Mouse (Mus musculus): Measurements from ENCODE around the gene Ggnbp2.

Ggnbp2 gene

DNA sequence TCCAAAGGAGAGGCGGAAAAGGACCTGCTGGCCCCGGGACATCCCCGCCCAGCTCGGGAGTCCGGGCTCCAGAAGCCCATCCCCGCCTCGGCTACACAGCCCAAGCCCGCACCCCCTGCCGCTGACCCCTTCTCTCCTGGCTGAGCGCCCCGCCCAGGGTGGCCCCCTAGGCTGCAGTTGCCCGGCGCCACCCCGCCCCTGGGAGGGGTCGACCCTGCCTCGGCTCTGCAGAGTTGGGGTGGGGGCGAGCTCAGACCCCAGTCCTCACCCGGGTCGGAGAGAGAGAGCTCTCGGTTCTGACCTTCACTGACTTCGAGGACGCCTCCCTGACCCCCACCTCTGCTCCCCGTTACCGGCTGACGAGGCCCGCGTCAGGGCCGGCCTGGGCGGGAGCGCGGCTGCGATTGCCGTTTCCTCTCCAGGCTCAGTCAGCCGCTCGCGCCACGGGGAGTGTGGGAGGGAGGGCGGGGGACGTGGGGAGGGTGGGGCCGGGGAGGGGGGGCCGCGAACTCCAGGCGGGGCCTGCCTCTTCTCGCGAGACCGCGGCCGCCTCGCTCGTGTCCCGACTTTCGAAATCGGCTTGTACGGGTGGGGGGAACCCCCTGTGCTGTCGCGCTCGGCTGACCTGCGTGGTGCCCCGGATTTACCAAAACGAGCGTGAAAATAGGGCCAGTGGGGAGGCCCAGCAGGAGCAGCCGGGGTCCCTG is at the start of gene Ggnbp2:
Gene Ggnbp2 (minus strand): TSS at position 481 of the 707 bp plus-strand sequence.
- peak; percentile 89 for DNase-seq

DNA sequence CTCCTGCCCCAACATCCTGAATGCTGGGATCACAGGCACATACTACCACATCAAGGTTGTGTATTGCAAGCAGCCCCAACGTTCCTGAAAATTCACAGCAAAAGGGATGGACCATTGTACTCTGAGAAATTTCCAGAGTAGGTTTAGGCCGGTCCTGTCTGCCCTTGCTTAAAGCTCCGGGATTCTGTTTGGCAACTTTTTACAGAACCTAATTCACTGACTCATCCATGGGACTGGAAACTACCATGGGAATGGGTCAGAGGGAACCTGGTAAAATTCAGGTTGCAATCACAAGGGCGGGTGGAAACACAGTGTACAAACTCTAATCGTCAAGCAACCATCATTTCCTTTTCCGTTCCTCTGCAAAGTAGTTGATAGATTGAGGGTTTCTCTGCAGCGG is 49.3 kb upstream of the Ggnbp2 start:
- DNase-seq: no peak

DNA sequence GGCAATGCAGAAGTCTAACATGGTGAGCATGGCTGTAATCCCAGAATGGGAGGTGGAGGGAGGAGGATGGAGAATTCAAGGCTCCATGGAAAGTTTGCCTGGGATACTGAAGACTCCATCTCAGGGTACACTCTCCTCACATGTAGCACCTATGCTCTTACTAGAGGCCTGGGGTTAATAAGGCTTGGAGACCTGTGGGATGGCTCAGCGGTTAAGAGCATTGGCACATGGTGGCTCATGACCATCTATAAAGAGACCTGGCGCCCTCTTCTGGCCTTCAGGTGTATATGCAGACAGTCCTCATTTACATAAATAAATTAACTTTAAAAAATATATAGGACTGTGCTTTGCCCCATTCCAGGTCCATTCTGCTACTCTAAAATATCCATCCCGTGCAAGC is 48.7 kb upstream of the Ggnbp2 start:
- peak in 1 of 2 experiments; percentile 40 for DNase-seq

DNA sequence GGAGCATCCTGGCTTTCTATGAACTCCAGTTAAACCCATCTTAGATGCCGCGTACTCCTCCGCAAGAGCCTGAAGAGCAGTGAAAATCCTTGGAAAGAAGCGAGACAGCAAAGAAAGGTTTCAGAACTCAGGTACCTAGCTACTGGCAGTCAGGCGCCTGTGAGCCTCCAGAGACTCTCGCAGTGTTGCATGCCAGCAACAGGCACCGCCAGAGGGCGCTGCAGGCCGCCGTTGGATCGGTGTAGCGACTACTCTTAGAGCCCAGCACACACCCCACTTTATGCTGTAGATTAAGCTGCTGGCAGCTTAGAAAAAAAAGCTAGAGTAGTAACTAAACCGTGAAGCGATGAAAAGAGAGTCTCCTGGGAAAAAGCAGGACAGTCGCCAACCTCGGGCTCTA is 47.8 kb upstream of the Ggnbp2 start:
- DNase-seq: peak; percentile 65 to 92

DNA sequence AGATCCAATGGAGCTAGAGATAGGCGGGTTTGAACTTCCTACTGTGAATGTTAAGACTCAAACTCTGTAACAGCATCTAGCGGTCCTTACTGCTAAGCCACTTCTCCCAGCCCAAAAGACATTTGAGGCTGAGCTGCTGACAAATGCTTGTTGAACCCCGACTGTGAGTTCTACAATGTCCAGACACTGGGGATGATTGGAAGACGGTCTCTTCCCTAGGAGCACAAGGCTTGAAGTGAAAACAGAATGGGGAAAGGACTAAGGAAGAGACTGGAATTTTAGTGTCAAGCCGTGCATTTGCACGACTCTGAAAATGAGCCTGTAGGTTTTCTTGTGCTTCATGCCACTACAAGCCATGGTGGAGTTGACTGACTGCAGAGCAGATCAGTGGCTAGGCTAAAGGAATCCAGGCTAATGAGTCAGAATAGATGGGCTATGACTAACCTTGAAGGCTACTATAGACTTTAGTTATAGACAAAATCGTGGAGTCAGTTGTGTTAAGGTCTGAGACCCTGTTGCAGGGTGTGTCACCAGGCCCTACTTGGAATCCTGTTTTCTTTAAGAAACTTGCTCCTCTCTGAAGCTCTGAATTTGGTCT is 46.2 kb upstream of the Ggnbp2 start:
- no peak for DNase-seq

DNA sequence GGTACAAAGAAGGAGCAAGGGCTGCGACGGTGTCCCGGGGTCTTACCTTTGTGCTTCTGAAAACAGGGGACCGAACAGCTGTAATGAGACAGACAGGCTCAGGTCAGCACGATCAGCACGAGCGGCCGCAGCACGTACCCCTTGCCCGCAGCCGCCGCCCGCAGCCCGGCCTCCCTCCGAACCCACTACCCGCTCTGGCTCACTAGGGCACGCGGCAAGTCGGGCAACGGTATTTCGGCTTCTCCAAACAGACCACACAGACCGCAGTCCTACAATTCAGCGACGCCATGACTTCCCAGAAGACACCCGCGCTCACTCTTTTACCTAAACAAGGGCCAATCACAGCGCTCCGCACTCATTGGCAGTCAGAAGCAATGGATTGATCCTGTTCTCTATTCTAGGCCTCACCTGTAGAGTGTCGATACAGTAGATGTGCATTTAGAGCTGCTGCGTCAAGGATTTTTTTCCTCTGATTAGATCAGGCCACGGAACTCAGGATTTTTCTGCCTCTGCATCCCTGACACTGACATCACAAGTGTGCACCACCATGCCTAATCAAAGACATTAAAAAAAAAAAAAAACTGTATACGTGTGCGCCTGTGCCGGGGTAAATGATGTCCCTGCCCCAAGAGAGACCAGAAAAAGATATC is 45.6 kb upstream of the Ggnbp2 start, which contains the start of gene Znhit3:
Gene Znhit3 (minus strand): TSS at position 314 of the 650 bp plus-strand sequence.
- DNase-seq: peak; percentile 86 to 92

DNA sequence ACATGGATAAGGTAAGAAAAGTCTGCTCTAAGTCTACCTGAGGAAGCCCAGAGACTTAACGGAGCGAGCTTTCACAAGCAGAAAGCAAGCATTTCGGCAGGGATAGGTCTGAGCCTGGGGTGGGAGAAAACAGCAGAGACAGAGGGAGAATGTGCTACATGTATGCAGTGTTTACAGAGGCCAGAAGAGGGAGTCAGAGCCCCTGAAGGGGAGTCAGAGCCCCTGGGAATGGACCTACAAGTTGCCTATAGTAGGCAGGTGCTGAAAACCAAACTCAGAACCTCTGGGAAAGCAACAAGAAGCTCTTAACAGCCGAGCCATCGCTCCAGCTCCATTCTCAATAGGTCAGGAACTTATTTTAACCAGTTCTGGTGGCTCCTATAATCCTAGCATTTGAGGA is 44.1 kb upstream of the Ggnbp2 start:
- DNase-seq: no peak

DNA sequence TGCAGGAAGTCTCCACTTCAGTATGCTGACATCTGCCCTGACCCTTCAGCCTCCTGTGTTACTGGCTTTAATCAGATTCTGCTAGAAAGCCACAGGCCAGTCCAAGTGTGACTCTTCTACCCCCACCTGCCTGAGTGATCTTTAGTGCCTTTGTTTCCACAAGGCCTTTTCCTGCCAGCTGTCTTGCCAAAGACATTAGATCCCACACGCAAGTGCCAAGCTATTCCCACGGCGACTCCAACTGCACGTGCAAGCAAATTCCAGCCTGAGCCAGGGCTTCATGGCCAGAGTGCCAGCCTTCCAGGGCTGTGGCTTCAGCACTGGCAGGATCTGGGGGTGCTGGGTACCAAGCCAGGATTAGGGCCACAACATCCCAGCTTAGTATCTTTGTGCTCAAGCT is 39.8 kb upstream of the Ggnbp2 start:
- DNase-seq: no peak

DNA sequence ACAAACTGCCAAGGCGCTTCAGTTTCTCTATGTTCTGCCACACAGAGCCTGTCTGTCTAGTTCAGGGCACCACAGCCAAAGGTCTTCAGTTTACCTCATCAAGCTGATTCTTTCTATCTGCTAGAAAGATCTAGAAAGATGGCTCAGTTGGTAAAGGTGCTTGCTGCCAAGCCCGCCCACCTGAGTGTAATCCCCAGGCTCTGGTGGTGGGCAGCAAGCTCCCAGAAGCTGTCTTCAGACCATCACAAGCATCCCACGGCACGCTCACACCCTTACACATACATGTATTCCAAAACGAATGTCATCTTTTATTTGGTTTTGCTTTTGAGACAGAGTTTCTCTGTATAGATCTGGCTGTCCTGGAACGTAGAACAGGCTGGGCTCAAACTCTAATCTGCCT is 37.9 kb upstream of the Ggnbp2 start:
- no peak for DNase-seq

DNA sequence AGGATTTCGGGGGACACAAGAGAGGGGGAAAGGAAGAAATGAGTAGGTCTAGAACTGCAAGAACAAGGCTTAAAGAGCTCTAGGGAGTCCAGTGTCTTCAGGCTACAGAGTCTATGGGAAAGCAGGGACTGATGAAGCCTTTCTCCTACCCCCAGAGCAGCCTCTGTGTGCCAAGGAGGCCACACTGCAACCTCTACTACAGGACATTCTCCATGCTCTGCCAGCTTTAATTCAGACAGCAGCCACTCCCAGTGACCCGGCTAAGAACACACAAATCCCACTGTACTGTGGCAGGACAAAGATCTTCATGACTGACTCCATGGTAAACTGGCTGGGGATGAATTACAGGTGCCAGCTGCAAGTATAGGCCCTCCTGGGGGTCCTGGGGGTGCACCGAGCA is 36.5 kb upstream of the Ggnbp2 start:
- DNase-seq: no peak

DNA sequence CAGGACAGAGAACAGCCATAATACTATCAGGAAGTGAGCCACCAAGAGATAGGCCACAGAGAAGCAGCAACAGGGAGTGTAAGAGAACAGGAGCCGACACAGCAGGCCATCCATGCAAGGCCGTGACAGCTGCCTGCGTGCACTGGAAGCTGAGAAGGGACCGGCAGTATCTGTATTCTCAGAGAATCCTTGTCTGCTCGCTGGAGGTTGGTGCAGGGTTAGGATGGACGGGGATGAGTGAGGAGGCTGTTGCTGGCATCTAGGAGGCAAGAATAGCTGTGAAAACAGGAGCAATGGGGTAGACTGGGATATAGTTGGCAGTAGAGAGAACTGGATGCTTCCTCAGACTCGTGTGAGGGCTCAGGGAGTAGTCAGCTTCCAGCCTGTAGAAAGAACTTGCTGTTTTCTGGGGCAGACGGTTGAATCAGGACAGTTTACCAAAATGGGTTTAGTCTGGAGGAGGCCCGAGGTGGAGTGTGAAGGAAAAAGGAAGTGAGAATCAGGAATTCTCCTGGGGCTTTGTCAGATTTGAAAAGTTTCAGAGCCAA is 34.1 kb upstream of the Ggnbp2 start:
- no peak for DNase-seq

DNA sequence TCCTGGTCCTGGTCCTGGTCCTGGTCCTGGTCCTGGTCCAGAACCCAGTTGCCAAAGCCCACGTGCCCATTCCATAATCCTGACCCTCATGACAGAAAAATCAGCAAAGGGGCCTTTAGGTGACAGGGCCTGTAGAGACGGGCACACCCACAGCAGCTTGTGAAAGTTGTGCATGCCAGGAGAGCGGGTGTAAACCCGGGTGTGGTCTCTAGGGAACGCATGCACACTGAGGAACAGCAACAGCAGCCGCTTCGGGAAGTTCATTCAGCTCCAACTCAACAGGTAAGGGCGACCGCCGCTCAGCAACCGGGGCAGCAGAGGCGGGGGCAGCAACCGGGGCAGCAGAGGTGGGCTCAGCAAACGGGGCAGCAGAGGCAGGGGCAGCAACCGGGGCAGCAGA is 22.5 kb upstream of the Ggnbp2 start:
- no peak for DNase-seq

DNA sequence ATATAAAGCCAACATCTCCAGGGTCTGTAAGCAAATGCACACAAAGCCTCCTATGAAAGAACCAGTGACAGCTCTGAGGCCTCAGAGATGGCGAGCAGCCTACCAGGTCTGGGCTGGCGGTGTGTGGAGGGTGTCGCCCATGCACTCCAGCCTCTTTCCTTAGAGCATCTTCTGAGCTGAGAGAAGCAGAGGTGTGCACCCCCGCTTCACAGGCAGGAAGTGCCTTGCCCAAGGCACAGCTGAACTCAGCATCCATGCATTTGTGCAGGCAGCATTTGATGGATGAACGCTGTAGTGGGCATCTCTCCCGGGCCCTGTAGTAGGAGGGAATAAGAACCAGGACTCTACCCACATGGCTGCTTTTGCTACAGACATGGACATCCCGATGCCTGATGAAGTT is 21.1 kb upstream of the Ggnbp2 start:
- DNase-seq: no peak

DNA sequence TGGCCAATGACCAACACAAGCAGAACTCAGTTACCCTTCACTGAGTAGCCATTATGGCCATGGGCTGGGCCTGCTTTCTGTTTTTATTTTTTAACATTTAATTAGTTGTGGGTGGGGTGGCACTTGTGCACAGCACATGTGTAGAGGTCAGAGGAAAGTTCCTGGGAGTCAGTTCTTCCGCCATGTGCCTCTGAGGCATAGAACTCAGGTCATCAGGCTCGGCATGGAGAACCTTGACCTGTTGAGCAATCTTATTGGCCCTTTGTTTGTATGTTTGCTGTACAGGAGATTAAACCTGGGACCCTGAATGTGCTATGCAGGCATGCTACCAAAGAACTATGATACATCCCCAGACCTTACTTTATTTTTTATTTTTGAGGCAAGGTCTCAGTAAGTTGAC is 18.9 kb upstream of the Ggnbp2 start:
- DNase-seq: no peak

DNA sequence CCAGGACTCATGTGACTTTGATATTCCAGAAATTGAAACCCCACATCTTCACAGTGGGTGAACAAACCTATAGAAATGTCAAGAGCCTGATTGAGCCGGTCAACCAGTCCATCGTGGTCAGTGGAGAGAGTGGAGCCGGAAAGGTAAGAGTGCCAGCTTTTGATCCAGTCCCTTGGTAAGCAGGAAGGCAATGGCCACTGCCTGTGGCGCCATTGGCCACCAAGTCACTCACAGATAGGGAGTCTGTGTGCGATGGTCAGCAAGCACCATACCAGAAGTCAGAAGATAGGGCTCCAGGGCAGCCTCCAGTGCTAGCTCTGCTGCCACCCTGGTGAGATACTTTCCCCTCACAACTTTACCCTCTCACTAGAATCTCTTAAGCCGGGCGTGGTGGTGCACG is 17.4 kb upstream of the Ggnbp2 start:
- no peak for DNase-seq

DNA sequence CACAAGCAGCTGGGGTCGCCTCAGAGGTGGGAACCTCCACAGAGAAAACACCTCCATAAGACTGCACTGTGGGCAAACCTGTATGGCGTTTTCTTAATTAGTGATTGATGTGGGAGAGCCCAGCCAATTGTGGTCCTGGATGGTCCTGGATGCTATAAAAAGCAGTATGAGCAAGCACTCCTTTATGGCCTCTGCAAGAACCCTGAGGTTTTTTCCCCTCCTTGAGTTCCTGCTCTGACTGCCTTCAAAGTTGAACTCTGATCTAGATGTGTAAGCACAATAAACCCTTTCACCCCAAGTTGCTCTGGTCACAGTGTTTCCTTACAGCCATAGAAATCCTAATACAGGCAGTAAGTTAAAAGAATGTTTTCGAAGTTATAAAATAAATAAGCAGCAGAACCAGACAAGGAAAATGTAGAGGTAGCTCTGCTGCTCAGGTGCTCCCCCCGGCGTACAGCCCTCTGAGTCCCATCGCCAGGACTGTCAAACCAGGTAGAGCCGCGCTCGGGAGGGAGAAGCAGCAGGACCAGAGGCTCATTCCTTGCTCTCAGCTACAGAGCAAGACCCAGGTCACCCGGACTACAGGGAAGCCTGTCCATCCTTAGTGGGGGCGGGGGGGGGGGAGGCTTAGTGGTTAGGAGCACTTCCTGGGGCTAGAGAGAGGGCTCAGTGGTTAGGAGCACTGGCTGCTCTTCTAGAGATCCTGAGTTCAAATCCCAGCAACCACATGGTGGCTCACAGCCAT is 16.3 kb upstream of the Ggnbp2 start:
- DNase-seq: peak in 1 of 2 experiments; percentile 34

DNA sequence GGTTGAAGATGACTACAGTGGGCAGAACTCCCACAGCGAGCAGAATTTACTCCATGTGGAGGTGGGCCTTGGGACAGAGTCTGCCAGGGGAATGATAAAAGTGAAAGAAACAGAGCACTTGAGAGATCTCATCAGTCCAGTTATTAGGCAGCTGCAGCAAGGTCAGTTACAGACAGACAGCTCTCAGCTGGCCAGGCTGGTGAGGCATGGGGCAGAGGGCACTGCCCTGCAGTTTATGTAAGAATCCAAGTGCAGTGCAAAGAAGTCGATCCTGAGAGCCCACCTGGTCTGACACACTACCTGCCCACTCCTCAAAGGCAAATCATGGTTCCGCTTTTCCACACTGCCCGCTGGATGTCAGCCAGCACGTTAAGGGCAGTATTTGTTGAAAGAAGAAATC is 15.6 kb upstream of the Ggnbp2 start:
- DNase-seq: peak; percentile 44 to 58

DNA sequence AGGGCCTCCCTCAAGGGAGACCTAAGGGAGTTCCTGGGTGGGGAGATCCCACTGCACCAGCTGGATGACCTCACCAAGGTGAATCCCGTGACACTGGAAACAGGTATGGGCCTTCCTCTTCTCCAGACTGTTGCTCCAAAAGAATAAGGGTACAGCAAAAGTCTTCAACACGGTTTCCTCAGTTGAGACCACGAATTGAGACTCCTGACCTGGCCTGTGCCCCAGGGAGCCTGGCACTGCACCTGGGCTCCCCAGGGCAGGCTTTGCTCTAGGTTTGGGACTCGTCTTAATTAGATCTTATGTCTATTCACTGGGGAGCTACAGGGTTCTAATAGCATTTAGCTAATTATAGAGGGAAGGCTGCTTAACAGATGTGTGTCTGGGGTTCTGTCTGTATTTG is 14.6 kb upstream of the Ggnbp2 start:
- no peak for DNase-seq

DNA sequence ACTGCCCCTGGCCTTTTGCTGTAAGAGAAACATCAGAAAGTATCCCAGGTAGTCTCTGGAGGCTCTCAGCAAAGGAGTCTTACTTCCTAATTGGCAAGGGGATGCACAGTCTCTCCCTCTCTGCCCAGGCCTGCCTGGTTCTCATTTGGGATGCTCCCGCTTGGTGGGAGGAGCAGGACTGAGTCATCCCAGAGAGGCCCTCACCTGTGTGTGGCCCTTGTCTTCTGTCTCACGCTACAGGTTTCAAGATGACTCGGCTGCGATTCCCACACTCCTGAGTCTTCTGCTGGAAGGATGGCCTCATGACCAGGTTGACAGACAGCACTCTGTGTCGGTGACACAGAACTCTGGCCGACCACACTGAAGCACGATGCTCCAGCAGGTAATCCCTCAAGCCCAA is 11.7 kb upstream of the Ggnbp2 start:
- no peak for DNase-seq

DNA sequence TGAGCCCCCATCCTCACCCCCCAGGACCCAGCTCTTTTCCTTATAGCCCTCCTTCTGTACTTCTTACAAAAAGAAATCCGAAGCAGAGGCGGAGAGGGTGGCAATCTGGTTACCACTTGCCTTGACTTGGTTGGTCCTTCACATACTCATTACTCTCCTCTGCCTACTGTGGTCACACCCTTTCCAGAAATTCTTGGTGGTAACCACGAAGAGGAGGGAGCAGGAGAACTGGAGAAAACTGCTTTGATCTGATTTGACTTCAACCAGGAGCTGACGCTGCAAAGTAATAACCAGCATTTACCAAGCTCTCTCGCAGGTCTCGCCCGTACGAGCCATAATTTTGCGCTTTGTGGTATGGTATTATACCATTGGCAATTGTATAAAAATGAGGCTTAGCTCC is 10.4 kb upstream of the Ggnbp2 start:
- DNase-seq: peak in 1 of 2 experiments; percentile 22

DNA sequence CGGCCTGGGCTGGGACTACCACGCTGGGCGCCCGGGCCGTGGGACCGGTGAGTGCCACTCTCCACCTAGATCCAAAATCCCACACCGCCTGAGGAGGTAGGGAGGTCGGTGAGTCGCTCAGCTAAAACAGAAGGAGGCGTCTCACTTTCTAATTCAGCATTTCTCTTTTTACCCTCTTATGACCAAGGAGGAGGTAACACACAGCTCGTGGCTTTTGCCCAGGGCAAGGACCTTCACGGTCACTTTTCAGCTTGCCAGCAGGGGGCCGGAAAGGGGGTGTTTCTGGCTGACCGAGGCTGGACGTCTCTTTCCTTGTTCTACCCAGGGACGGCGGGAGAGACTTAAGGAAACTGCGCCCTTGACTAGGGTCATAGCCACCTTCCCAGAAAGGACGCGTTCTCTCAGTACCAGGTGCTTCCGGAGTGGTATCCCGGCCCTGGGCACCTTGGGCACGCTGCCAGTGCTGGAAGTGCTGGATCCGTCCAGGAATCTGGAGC is 9.9 kb upstream of the Ggnbp2 start:
- peak; percentile 71 to 74 for DNase-seq

DNA sequence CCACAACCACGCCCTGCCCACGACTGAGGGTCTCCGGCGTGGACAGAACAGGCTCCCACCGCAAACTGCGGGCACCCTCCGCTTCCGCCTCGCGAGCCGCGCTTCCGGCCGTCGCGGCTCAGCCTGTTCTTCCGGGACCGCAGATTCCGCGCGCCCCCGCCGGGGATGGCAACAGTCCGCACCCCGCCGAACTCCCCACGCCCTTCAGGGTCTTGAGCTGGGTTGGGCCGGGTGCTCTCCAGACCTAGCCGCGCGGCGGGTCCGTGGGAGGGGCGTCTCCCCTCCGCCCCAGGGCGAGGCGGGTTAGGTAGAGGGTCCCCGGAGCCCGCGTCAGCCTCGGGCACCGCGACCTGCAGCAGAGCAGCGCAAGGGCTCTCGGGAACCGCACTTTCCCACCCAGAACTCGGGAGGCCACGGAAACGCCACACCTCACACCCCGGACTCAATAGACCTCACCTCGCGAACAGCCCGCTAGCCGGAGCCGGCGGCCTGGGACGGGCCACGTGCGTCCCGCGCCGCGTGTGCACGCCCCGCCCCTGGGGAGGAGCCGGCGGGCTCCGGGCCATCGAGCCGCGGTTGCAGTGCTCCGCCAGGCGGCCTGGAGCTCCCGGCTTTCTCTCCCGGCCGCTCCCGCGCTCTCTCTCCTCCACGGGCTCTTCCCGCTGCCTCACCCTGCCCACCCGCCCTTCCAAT is 9.3 kb upstream of the Ggnbp2 start, which contains the start of the genes Myo19 and Pigw:
Gene Myo19 (plus strand): TSS at position 377 of the 693 bp plus-strand sequence.
Gene Pigw (minus strand): TSS at position 514 of the 693 bp plus-strand sequence.
- peak; percentile 74 to 77 for DNase-seq

Data from kidney, adult 8-10 months (tissue).